Comparison of ENCODE assay signal across 8 mouse cellular contexts in genomic region chr7:112022506-112023149, GRCm38 (mm10). TPM values are rescaled to one million over a fixed set of nuclear protein-coding genes. Genes with fewer than 3 reads are reported as not detected.
A peak's percentile ranks its signal among the peaks of the same experiment; 100 is the strongest.
DNase-seq lines count a peak whose midpoint lies in the region; ATAC-seq and TF ChIP-seq lines count a peak whose summit lies in the region.

No protein-coding gene starts in this region.

- peak overlapping the region; percentile 97 for H3K4me3 ChIP-seq in layer of hippocampus, adult 2 months
- H3K4me3 ChIP-seq in bone marrow macrophage, adult 2 months (ENCODE audit: insufficient read depth, low read length): peak overlapping the region; percentile 100
- peak overlapping the region; percentile 90 for H3K4me3 ChIP-seq in forebrain, embryonic 15.5 days
- peak overlapping the region; percentile 80 for H3K4me3 ChIP-seq in liver, embryonic 16.5 days (ENCODE audit: low read depth, low read length)

- H3K4me1 ChIP-seq in bone marrow macrophage, adult 2 months (ENCODE audit: control insufficient read depth, insufficient read depth, low read length): peaks cover 20% of the 10 kb centered on the region
- H3K4me1 ChIP-seq in forebrain, embryonic 15.5 days: peaks cover 41% of the 10 kb centered on the region
- peaks cover 22% of the 10 kb centered on the region for H3K4me1 ChIP-seq in liver, embryonic 16.5 days (ENCODE audit: control insufficient read depth, low read depth, low read length)

- TF ChIP-seq CTCF in layer of hippocampus, adult 2 months (conservative IDR thresholded peaks at IDR 0.05): no peak
- no peak for TF ChIP-seq CTCF in bone marrow macrophage, adult 2 months (IDR thresholded peaks at IDR 0.05; ENCODE audit: low read depth, low read length)

- peak overlapping the region; percentile 96 for H3K9ac ChIP-seq in forebrain, embryonic 15.5 days (replicated peaks)
- peak overlapping the region; percentile 89 for H3K9ac ChIP-seq in liver, embryonic 16.5 days (ENCODE audit: low read depth, low read length)

- H3K27me3 ChIP-seq in forebrain, embryonic 15.5 days: no peaks in the 10 kb centered on the region
- no peaks in the 10 kb centered on the region for H3K27me3 ChIP-seq in liver, embryonic 16.5 days (ENCODE audit: control insufficient read depth, insufficient read depth, low read depth, low read length)

- no peaks in the 10 kb centered on the region for H3K9me3 ChIP-seq in forebrain, embryonic 15.5 days
- no peaks in the 10 kb centered on the region for H3K9me3 ChIP-seq in liver, embryonic 16.5 days (replicated peaks; ENCODE audit: control insufficient read depth, low read length)

- DNase-seq in layer of hippocampus, adult 2 months (ENCODE audit: low spot score in 2 of 2): no peak
- no peak for DNase-seq in layer of hippocampus, postnatal 36 days
- DNase-seq in thymus, postnatal 14 days: no peak
- DNase-seq in layer of hippocampus, adult 11-12 months (ENCODE audit: low spot score): no peak
- DNase-seq in adrenal gland, adult 8-10 months: no peak

- 8% methylated on average over 17 of the region's 17 CpGs for WGBS in forebrain, embryonic 15.5 days
- 25% methylated on average over 17 of the region's 17 CpGs for WGBS in liver, embryonic 16.5 days (ENCODE audit: insufficient replicate concordance)

- TF ChIP-seq POLR2A in bone marrow macrophage, adult 2 months (IDR thresholded peaks at IDR 0.05; ENCODE audit: borderline replicate concordance, low read depth, low read length): no peak

- H3K36me3 ChIP-seq in forebrain, embryonic 15.5 days: no peaks in the 10 kb centered on the region
- no peaks in the 10 kb centered on the region for H3K36me3 ChIP-seq in liver, embryonic 16.5 days (ENCODE audit: control insufficient read depth, insufficient read depth)

- peak overlapping the region; percentile 77 for H3K4me2 ChIP-seq in forebrain, embryonic 15.5 days (replicated peaks)
- H3K4me2 ChIP-seq in liver, embryonic 16.5 days (ENCODE audit: low read depth, low read length): peak overlapping the region; percentile 97

- peak; percentile 61 for ATAC-seq in forebrain, embryonic 15.5 days (replicated peaks)
- ATAC-seq in liver, embryonic 16.5 days (ENCODE audit: low read depth): peak; percentile 5; the same call in 1 of the 2 replicates

- peak overlapping the region; percentile 99 for H3K27ac ChIP-seq in layer of hippocampus, adult 2 months
- peak overlapping the region; percentile 63 for H3K27ac ChIP-seq in bone marrow macrophage, adult 2 months (ENCODE audit: insufficient read depth, low read depth, low read length)
- peak overlapping the region; percentile 99 for H3K27ac ChIP-seq in forebrain, embryonic 15.5 days (replicated peaks)
- H3K27ac ChIP-seq in liver, embryonic 16.5 days (ENCODE audit: low read length): peak overlapping the region; percentile 89

RNA-seq across cellular contexts. Expression of gene Usp47, which starts 0.7 kb away (rescaled TPM):
- total RNA-seq in layer of hippocampus, adult 2 months (2021): 10 to 100 TPM; 65.3 to 66.9 TPM
- total RNA-seq in layer of hippocampus, postnatal 36 days (2021): 10 to 100 TPM; 65.5 to 65.9 TPM
- polyA plus RNA-seq in bone marrow macrophage, adult 2 months (2012; ENCODE audit: insufficient read depth, insufficient read length, missing spikeins): 36.2 and 39.2 TPM in 2 replicates
- polyA plus RNA-seq in forebrain, embryonic 15.5 days (2015; fragmentation: Nextera tagmentation; extraction: Ambion mirVana): 88.1 and 91.3 TPM in 2 replicates
- polyA plus RNA-seq in liver, embryonic 16.5 days (2015; fragmentation: Nextera tagmentation; extraction: Ambion mirVana): 18.6 and 19.9 TPM in 2 replicates
- total RNA-seq in adrenal gland, adult 8-10 months (2022): 10 to 100 TPM; 65.9 to 71.9 (median 67.5) TPM
